Mouse (Mus musculus): ENCODE measurements at regions not wholly inside any gene's neighbourhood (a gene's known extent, or its start where the extent isn't known, plus 50 kb on each side); places are given as distances from the start of the nearest gene placed in this dataset.

DNA sequence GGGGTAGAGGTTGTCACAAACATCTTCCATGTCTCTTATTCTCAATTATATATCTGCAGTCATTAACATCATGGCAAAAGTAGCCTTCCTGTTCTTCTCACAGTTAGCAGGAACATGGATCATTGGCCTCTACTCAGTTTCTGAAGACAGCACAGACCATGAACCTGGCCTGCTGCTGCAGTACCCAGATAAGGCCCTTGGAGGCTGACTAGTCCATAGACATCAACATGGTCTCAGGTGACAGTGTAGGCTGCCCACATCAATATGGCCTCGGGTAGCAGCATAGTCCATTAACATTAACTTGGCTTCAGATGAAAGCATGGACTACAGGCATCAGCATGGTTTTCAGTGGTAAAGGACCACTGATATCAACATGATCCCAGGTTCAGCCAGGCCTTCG, 95.9 kb upstream of the Tmtc4 start:
- H3K9me3 ChIP-seq (replicated peaks) = no peaks in the 10 kb centered on the region
- no peaks in the 10 kb centered on the region for H3K36me3 ChIP-seq
- no peak for ATAC-seq (replicated peaks; ENCODE audit: insufficient number of reproducible peaks, insufficient read depth, low FRiP score, low read depth)
- no peak overlapping the region for H3K4me3 ChIP-seq
- no peak overlapping the region for H3K9ac ChIP-seq
- 76% methylated on average over 2 of the region's 2 CpGs for WGBS
- H3K4me2 ChIP-seq = no peak overlapping the region
- no peaks in the 10 kb centered on the region for H3K4me1 ChIP-seq (replicated peaks)
- H3K27me3 ChIP-seq = no peaks in the 10 kb centered on the region
- H3K27ac ChIP-seq = no peak overlapping the region

DNA sequence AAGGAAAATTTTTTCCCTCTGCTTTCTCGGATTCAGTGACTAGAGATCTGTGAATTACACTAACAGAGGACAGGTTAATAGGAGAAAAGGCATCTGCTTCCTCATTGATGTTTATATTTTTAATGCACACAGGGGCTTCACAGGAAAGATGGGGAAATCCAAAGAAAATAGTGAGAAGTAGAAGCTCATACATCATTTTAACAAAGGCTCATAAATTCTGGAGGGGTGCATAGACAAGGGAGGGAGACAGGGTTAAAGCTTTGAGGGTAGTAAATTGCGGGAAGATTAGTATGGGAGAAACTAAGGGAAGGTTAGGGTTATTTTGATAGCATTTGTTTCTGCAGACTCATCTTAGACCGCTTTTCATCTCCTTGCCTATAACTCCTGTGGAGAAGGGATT, 95.0 kb upstream of the Tmtc4 start:
- Histone ChIP-seq H3K9me3 (replicated peaks) (no peaks in the 10 kb centered on the region), H3K27ac (no peak overlapping the region), H3K9ac (no peak overlapping the region), H3K27me3 (no peaks in the 10 kb centered on the region), H3K4me3 (no peak overlapping the region), H3K36me3 (no peaks in the 10 kb centered on the region), H3K4me2 (no peak overlapping the region), H3K4me1 (replicated peaks) (no peaks in the 10 kb centered on the region)
- ATAC-seq (replicated peaks; ENCODE audit: insufficient number of reproducible peaks, insufficient read depth, low FRiP score, low read depth) = no peak
- WGBS = 68% methylated on average over 3 of the region's 3 CpGs

GRCm38 (mm10) chr14:123066344-123066743, 82.5 kb upstream of the Tmtc4 start:
- Histone ChIP-seq H3K4me1 (replicated peaks) (no peaks in the 10 kb centered on the region), H3K27me3 (no peaks in the 10 kb centered on the region), H3K4me2 (no peak overlapping the region), H3K9ac (no peak overlapping the region), H3K36me3 (no peaks in the 10 kb centered on the region), H3K27ac (no peak overlapping the region), H3K9me3 (replicated peaks) (no peaks in the 10 kb centered on the region), H3K4me3 (no peak overlapping the region)
- 85% methylated on average over 4 of the region's 4 CpGs for WGBS
- no peak for ATAC-seq (replicated peaks; ENCODE audit: insufficient number of reproducible peaks, insufficient read depth, low FRiP score, low read depth)

DNA sequence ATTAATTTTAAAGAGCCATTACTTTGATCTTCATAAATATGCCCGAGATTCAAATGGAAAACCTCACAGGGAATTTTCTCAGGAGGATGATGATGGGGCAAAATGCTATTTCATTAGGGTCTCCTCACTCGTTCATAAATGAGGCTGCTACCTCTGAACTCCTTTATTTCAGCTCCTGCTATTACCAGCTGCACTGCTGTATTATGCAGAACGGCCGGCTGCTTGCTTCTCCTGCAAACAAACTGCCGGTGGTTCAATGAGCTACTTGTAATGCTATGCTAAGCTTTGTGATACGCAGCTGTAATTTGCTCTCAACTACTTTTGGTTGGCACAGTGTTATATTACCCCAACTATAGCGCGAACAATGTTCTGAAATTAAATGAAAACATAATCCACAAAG, 81.7 kb upstream of the Tmtc4 start:
- H3K27ac ChIP-seq = no peak overlapping the region
- no peak for ATAC-seq (replicated peaks; ENCODE audit: insufficient number of reproducible peaks, insufficient read depth, low FRiP score, low read depth)
- H3K9me3 ChIP-seq (replicated peaks) = no peaks in the 10 kb centered on the region
- no peak overlapping the region for H3K4me3 ChIP-seq
- H3K4me1 ChIP-seq (replicated peaks) = no peaks in the 10 kb centered on the region
- 75% methylated on average over 8 of the region's 8 CpGs for WGBS
- H3K27me3 ChIP-seq = no peaks in the 10 kb centered on the region
- no peak overlapping the region for H3K4me2 ChIP-seq
- no peaks in the 10 kb centered on the region for H3K36me3 ChIP-seq
- no peak overlapping the region for H3K9ac ChIP-seq

DNA sequence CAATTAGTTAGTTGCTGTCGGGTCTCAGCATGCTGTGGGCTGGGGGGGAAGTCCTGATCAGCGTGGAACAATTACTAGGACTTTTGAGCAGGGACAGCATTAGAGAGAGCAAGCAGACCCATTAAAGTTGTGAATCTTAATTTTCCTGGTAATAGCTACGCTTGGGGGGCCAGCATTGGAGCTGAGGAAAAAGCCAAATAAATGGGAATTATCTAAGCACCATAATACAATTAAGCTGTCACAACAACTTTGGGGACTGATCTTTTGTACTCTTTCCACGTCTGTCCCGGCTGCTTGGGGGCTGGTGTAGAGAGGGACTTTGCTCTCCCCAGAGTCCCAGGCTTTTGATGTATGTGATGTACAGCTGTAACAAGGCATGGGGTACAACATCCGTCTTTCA, 81.3 kb upstream of the Tmtc4 start:
- H3K36me3 ChIP-seq = no peaks in the 10 kb centered on the region
- no peak for ATAC-seq (replicated peaks; ENCODE audit: insufficient number of reproducible peaks, insufficient read depth, low FRiP score, low read depth)
- H3K4me3 ChIP-seq = no peak overlapping the region
- H3K27me3 ChIP-seq = no peaks in the 10 kb centered on the region
- H3K9ac ChIP-seq = no peak overlapping the region
- H3K4me2 ChIP-seq = no peak overlapping the region
- no peaks in the 10 kb centered on the region for H3K9me3 ChIP-seq (replicated peaks)
- 62% methylated on average over 6 of the region's 6 CpGs for WGBS
- H3K27ac ChIP-seq = no peak overlapping the region
- no peaks in the 10 kb centered on the region for H3K4me1 ChIP-seq (replicated peaks)

DNA sequence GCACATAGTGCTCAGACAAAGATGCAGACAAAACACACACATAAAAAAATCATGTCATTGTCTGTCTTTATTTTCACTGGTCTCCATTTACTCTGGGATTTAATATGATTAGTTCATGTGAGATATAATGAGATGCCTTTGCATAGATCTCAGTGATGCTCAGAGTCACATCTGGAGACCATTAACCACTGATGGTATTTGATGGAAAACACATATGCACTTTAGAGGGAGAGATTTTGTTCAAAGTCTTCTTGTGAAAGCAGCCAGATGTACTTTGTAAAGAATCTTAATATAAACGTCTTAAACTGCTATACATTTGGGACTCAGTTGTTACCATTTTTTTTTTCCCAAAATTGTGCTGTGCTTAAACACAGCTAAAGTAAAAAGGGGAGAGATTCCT, 79.1 kb upstream of the Tmtc4 start:
- H3K9me3 ChIP-seq (replicated peaks) = no peaks in the 10 kb centered on the region
- no peaks in the 10 kb centered on the region for H3K27me3 ChIP-seq
- H3K27ac ChIP-seq = no peak overlapping the region
- no peaks in the 10 kb centered on the region for H3K4me1 ChIP-seq (replicated peaks)
- H3K9ac ChIP-seq = no peak overlapping the region
- no peak for ATAC-seq (replicated peaks; ENCODE audit: insufficient number of reproducible peaks, insufficient read depth, low FRiP score, low read depth)
- H3K4me2 ChIP-seq = no peak overlapping the region
- WGBS = 49% methylated on average over 1 of the region's 1 CpGs
- H3K4me3 ChIP-seq = no peak overlapping the region
- H3K36me3 ChIP-seq = no peaks in the 10 kb centered on the region

GRCm38 (mm10) chr14:123056976-123057375, 73.1 kb upstream of the Tmtc4 start:
- Histone ChIP-seq H3K27me3 (no peaks in the 10 kb centered on the region), H3K27ac (no peak overlapping the region), H3K9ac (no peak overlapping the region), H3K4me2 (no peak overlapping the region), H3K9me3 (replicated peaks) (no peaks in the 10 kb centered on the region), H3K4me3 (no peak overlapping the region), H3K4me1 (replicated peaks) (no peaks in the 10 kb centered on the region), H3K36me3 (no peaks in the 10 kb centered on the region)
- 65% methylated on average over 4 of the region's 4 CpGs for WGBS
- no peak for ATAC-seq (replicated peaks; ENCODE audit: insufficient number of reproducible peaks, insufficient read depth, low FRiP score, low read depth)

GRCm38 (mm10) chr14:123048451-123048850, 64.6 kb upstream of the Tmtc4 start:
- Histone ChIP-seq H3K9ac (no peak overlapping the region), H3K4me1 (replicated peaks) (0 out of 2 replicates have a peak, but pooled peaks cover 3% of the 10 kb centered on the region), H3K27me3 (no peaks in the 10 kb centered on the region), H3K9me3 (replicated peaks) (no peaks in the 10 kb centered on the region), H3K27ac (no peak overlapping the region), H3K36me3 (no peaks in the 10 kb centered on the region), H3K4me2 (no peak overlapping the region), H3K4me3 (no peak overlapping the region)
- ATAC-seq (replicated peaks; ENCODE audit: insufficient number of reproducible peaks, insufficient read depth, low FRiP score, low read depth) = no peak

DNA sequence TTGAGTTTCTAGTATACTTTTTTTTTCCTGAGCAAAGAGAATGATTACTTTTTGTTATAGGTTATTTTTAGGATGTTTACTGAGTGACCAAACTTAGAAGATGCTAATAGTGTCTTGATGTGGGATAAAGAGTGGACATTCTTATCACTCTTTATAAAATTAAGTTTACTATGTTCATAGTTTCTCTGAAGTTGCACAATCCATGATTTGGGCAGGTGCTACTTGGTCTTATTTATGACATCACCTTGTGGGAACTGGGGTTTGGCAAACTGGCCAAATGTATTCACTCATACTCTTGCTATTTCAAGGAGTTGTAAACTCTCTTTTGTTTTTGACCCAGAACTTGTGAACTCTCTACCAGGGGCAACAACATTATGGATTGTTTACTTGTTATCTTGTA, 56.2 kb upstream of the Tmtc4 start:
- no peak for ATAC-seq (replicated peaks; ENCODE audit: insufficient number of reproducible peaks, insufficient read depth, low FRiP score, low read depth)
- Histone ChIP-seq H3K4me2 (no peak overlapping the region), H3K4me1 (replicated peaks) (no peaks in the 10 kb centered on the region), H3K36me3 (no peaks in the 10 kb centered on the region), H3K27ac (no peak overlapping the region), H3K4me3 (no peak overlapping the region), H3K9me3 (replicated peaks) (no peaks in the 10 kb centered on the region), H3K9ac (no peak overlapping the region), H3K27me3 (no peaks in the 10 kb centered on the region)

DNA sequence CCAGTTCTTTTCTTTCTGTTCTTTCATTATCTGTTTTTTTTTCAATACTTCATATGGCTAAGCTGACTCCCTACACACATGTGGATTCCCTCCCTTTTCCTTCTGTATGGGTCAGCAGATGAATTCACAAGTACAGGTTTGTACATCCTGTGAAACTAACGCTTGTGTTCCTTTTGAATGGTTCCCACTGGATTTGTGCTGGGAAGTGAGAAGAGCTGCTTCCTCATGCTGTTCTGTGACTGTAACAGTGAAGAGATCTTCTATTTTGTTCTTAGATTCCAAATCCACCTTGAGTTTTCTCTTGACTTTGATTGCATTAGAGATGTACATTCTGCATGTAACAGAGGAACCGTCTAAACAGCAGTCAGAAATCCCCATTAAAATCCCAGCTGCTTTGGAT, 53.6 kb upstream of the Tmtc4 start:
- no peak overlapping the region for H3K9ac ChIP-seq
- no peak for ATAC-seq (replicated peaks; ENCODE audit: insufficient number of reproducible peaks, insufficient read depth, low FRiP score, low read depth)
- H3K27ac ChIP-seq = no peak overlapping the region
- H3K4me3 ChIP-seq = no peak overlapping the region
- WGBS = 76% methylated on average over 2 of the region's 2 CpGs
- H3K4me2 ChIP-seq = no peak overlapping the region
- no peaks in the 10 kb centered on the region for H3K4me1 ChIP-seq (replicated peaks)
- H3K27me3 ChIP-seq = no peaks in the 10 kb centered on the region
- no peaks in the 10 kb centered on the region for H3K36me3 ChIP-seq
- H3K9me3 ChIP-seq (replicated peaks) = no peaks in the 10 kb centered on the region
